Mouse (Mus musculus): Measurements from ENCODE around the gene Vwa7. TPM values are rescaled to one million over a fixed set of nuclear protein-coding genes. Genes with fewer than 3 reads are reported as not detected.
"Not testable (repeated sequence)": the region's sequence is repeated elsewhere in the genome, so short reads cannot be mapped to it uniquely, and the experiment has no call there.

The Vwa7 gene
- total RNA-seq, 1 experiment from 2014 or later, result 0.45 TPM

- no peak for ATAC-seq (replicated peaks in 1 of 2; ENCODE audit: insufficient read depth in 1 of 2, low FRiP score in 2 of 2, low TSS enrichment in 1 of 2, low read depth in 1 of 2, poor library complexity in 2 of 2, severe bottlenecking in 2 of 2)
Measured at GRCm38 (mm10) chr17:34997142-34997483, 19.3 kb upstream of the Vwa7 start.

DNA sequence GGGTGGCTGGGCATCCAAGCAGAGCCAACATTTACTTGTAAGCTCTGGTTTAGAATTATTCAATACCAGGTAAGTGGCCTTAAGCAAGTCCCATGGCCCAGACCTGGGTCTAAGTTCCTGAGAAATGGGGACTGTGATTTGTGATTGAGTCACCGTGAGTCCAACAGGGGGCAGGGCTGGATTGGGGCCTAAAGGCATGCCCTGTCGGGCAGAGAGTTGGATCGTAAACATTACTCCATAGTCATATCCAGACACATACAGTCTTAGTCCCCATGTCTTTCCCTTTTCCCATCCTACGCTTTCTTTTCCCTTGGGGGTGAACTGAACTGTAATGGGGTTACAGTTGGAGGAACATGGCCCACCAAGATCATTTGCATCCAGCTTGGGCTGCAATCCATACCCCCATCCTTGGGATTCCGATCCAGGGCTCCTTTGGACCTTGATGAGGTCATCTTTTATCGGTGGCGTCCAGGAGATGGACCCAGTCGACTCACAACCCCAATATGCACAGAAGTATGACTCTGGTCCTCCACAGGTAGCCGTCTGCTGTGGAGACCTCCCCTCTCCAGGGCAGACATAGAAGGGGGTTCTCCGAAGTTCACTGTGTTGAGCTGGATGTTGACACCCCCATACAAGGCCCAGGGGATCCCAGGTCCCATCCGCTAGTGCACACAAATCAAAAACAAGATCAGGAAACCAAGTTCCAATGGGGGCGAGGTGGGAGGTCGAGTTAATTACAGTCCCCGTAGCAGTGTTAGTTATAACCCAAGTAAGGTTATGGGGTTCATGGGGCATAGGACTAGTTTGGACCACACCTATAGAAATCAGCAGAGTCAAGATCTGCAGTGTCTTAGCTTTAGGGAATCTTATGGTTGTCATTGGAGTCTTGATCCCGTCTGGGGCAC is 17.6 kb upstream of the Vwa7 start:
- ATAC-seq (replicated peaks in 1 of 2; ENCODE audit: insufficient read depth in 1 of 2, low FRiP score in 2 of 2, low TSS enrichment in 1 of 2, low read depth in 1 of 2, poor library complexity in 2 of 2, severe bottlenecking in 2 of 2), result no peak

DNA sequence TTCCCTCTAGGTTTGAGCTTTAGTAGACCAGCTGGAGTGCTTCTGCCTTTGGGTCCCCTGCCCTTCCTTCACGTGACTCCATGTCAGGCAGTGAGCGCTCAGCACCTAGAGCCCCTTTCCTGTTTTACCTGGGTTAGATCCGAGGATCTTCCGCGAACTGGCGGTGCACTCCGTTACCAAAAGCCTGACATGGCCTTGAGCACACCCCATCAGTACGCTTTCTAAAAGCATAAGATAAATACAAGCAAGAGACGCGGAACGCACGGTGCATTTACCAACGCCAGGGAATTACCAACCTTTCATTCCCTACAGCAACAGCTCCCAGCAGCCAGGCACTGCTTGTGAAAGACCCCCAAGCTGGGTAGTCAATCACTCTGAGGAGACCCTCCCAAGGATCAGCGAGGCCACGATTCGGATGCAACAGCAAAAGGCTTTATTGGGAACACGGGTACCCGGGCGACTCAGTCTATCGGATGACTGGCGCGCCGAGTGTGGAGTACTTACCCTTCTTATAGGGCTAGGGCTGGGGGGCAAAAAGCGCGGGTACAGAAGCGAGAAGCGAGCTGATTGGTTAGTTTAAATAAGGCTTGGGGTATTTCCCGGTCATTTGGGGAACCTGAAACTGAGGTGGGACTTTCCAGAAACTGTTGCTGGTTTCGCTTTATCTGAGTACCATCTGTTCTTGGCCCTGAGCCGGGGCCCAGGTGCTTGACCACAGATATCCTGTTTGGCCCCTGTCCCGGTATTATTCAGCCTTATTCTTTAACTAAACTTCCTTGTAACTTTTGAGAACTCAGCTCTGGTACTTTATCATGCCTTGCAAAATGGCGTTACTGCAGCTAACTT is 16.3 kb upstream of the Vwa7 start:
- peak in 1 of 2 experiments; percentile 29; a peak in 2 of 4 replicates for ATAC-seq (replicated peaks in 1 of 2; ENCODE audit: insufficient read depth in 1 of 2, low FRiP score in 2 of 2, low TSS enrichment in 1 of 2, low read depth in 1 of 2, poor library complexity in 2 of 2, severe bottlenecking in 2 of 2)

DNA sequence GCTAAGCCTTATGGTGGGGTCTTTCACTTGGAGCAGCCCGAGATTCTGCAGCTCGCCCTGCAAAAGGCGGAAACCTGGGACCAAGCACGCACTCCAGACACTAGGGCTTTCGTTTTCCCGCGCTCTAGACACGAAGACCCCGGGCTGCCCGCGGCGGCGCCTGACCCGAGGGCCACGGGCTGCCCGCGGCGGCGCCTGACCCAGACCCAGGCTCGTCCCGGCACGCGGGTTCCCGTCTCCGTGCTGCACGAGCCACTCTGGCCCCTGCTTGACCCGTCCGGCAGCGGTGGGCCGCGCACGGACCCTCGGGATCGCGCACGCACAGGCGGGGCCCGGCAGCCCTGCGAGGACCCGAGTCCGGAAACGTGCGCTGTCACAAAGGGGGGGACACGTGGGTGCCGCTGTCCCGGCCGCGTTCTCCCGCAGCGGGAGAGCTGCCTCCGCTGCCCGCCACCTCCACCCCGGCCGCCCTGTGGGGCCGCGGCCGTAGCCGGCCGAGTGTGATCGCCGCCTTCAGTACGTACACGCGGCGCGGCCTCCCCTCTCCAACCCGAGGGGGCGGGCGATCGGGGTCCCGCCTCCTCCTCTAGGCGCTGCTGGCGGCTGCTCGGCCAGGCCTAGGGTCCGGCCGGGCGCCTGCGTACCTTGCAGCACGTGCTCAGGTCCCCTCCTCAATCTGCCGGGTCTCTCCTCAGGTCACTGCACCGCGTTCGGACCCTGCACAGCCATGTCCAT is 15.5 kb upstream of the Vwa7 start, which contains the start of gene Vars:
Vars (plus strand) TSS at position 271 of the 735 bp plus-strand sequence.
- ATAC-seq (replicated peaks in 1 of 2; ENCODE audit: insufficient read depth in 1 of 2, low FRiP score in 2 of 2, low TSS enrichment in 1 of 2, low read depth in 1 of 2, poor library complexity in 2 of 2, severe bottlenecking in 2 of 2), result peak; percentile 47 to 55; a peak in 1 of 4 replicates

- peak in 1 of 2 experiments; percentile 9; a peak in 1 of 4 replicates for ATAC-seq (replicated peaks in 1 of 2; ENCODE audit: insufficient read depth in 1 of 2, low FRiP score in 2 of 2, low TSS enrichment in 1 of 2, low read depth in 1 of 2, poor library complexity in 2 of 2, severe bottlenecking in 2 of 2)
Measured at GRCm38 (mm10) chr17:35001452-35002152, 14.8 kb upstream of the Vwa7 start.

- ATAC-seq (replicated peaks in 1 of 2; ENCODE audit: insufficient read depth in 1 of 2, low FRiP score in 2 of 2, low TSS enrichment in 1 of 2, low read depth in 1 of 2, poor library complexity in 2 of 2, severe bottlenecking in 2 of 2), result 0 out of 4 replicates have a peak, but pooled peaks of 1 of the 2 experiments have one; percentile 5
Measured at GRCm38 (mm10) chr17:35002153-35002865, 14.1 kb upstream of the Vwa7 start.

- no peak for ATAC-seq (replicated peaks in 1 of 2; ENCODE audit: insufficient read depth in 1 of 2, low FRiP score in 2 of 2, low TSS enrichment in 1 of 2, low read depth in 1 of 2, poor library complexity in 2 of 2, severe bottlenecking in 2 of 2)
Measured at GRCm38 (mm10) chr17:35003022-35003838, 13.1 kb upstream of the Vwa7 start.

- ATAC-seq (replicated peaks in 1 of 2; ENCODE audit: insufficient read depth in 1 of 2, low FRiP score in 2 of 2, low TSS enrichment in 1 of 2, low read depth in 1 of 2, poor library complexity in 2 of 2, severe bottlenecking in 2 of 2), result no peak
Measured at GRCm38 (mm10) chr17:35004075-35004717, 12.2 kb upstream of the Vwa7 start.

- no peak for ATAC-seq (replicated peaks in 1 of 2; ENCODE audit: insufficient read depth in 1 of 2, low FRiP score in 2 of 2, low TSS enrichment in 1 of 2, low read depth in 1 of 2, poor library complexity in 2 of 2, severe bottlenecking in 2 of 2)
Measured at GRCm38 (mm10) chr17:35005158-35005557, 11.2 kb upstream of the Vwa7 start.

- not testable (repeated sequence) for ATAC-seq (replicated peaks in 1 of 2; ENCODE audit: insufficient read depth in 1 of 2, low FRiP score in 2 of 2, low TSS enrichment in 1 of 2, low read depth in 1 of 2, poor library complexity in 2 of 2, severe bottlenecking in 2 of 2)
Measured at GRCm38 (mm10) chr17:35005902-35006301, 10.5 kb upstream of the Vwa7 start.

GRCm38 (mm10) chr17:35007387-35007991 is 8.9 kb upstream of the Vwa7 start:
- no peak for ATAC-seq (replicated peaks in 1 of 2; ENCODE audit: insufficient read depth in 1 of 2, low FRiP score in 2 of 2, low TSS enrichment in 1 of 2, low read depth in 1 of 2, poor library complexity in 2 of 2, severe bottlenecking in 2 of 2)

- ATAC-seq (replicated peaks in 1 of 2; ENCODE audit: insufficient read depth in 1 of 2, low FRiP score in 2 of 2, low TSS enrichment in 1 of 2, low read depth in 1 of 2, poor library complexity in 2 of 2, severe bottlenecking in 2 of 2), result no peak
Measured at GRCm38 (mm10) chr17:35009586-35009985, 6.8 kb upstream of the Vwa7 start.

- no peak for ATAC-seq (replicated peaks in 1 of 2; ENCODE audit: insufficient read depth in 1 of 2, low FRiP score in 2 of 2, low TSS enrichment in 1 of 2, low read depth in 1 of 2, poor library complexity in 2 of 2, severe bottlenecking in 2 of 2)
Measured at GRCm38 (mm10) chr17:35011440-35011839, 4.9 kb upstream of the Vwa7 start.

- ATAC-seq (replicated peaks in 1 of 2; ENCODE audit: insufficient read depth in 1 of 2, low FRiP score in 2 of 2, low TSS enrichment in 1 of 2, low read depth in 1 of 2, poor library complexity in 2 of 2, severe bottlenecking in 2 of 2), result no peak
Measured at GRCm38 (mm10) chr17:35012430-35012829, 3.9 kb upstream of the Vwa7 start.

GRCm38 (mm10) chr17:35013221-35013620 is 3.2 kb upstream of the Vwa7 start:
- ATAC-seq (replicated peaks in 1 of 2; ENCODE audit: insufficient read depth in 1 of 2, low FRiP score in 2 of 2, low TSS enrichment in 1 of 2, low read depth in 1 of 2, poor library complexity in 2 of 2, severe bottlenecking in 2 of 2), result no peak

Measured in hematopoietic stem cell, adult 5-6 weeks (primary cell).